Mouse (Mus musculus): Measurements from ENCODE around the gene Obscn. TPM values are rescaled to one million over a fixed set of nuclear protein-coding genes. Genes with fewer than 3 reads are reported as not detected.

Obscn gene
- polyA plus RNA-seq, 1 experiment from 2014 or later: 0.42 TPM

- ATAC-seq (ENCODE audit: low FRiP score, low read depth): peak; percentile 98
- Histone ChIP-seq H3K9me3 (no peaks in the 10 kb centered on the region), H3K36me3 (peaks cover 3% of the 10 kb centered on the region), H3K9ac (peak within 1 kb of the TSS; percentile 89), H3K27me3 (replicated peaks) (no peaks in the 10 kb centered on the region), H3K27ac (peak within 1 kb of the TSS; percentile 98), H3K4me3 (peak within 1 kb of the TSS; percentile 81), H3K4me2 (replicated peaks) (peak within 1 kb of the TSS; percentile 70), H3K4me1 (peaks cover 14% of the 10 kb centered on the region)
- WGBS: 3% methylated on average over 68 of the region's 68 CpGs
Measured at GRCm38 (mm10) chr11:59163255-59164236, 27.3 kb upstream of the Obscn start, which contains the start of gene Iba57. Gene Iba57, minus strand, starts transcription at chr11:59163739.

GRCm38 (mm10) chr11:59162443-59163254 lies 26.4 kb upstream of the Obscn start:
- Histone ChIP-seq H3K4me2 (replicated peaks) (peak overlapping the region; percentile 70), H3K27ac (no peak overlapping the region), H3K4me1 (peaks cover 14% of the 10 kb centered on the region), H3K9ac (peak overlapping the region; percentile 47; the same call in 1 of the 2 replicates), H3K4me3 (peak overlapping the region; percentile 81), H3K9me3 (no peaks in the 10 kb centered on the region), H3K36me3 (peaks cover 12% of the 10 kb centered on the region), H3K27me3 (replicated peaks) (no peaks in the 10 kb centered on the region)
- peak; percentile 43; the same call in 1 of the 2 replicates for ATAC-seq (ENCODE audit: low FRiP score, low read depth)
- WGBS: 67% methylated on average over 9 of the region's 9 CpGs

- no peak overlapping the region for H3K4me3 ChIP-seq
- WGBS: 87% methylated on average over 5 of the region's 5 CpGs
Measured at GRCm38 (mm10) chr11:59161398-59161797, 25.2 kb upstream of the Obscn start.

GRCm38 (mm10) chr11:59159558-59159957 lies 23.4 kb upstream of the Obscn start:
- Histone ChIP-seq H3K9ac (no peak overlapping the region), H3K9me3 (no peaks in the 10 kb centered on the region), H3K4me1 (peaks cover 14% of the 10 kb centered on the region), H3K4me2 (replicated peaks) (no peak overlapping the region), H3K36me3 (peaks cover 14% of the 10 kb centered on the region), H3K27me3 (replicated peaks) (no peaks in the 10 kb centered on the region), H3K27ac (no peak overlapping the region), H3K4me3 (no peak overlapping the region)
- WGBS: 92% methylated on average over 4 of the region's 4 CpGs
- no peak for ATAC-seq (ENCODE audit: low FRiP score, low read depth)

More at GRCm38 (mm10) chr11:59161398-59161797, 25.2 kb upstream of the Obscn start:
- no peak overlapping the region for H3K4me2 ChIP-seq (replicated peaks)
- H3K27ac ChIP-seq: no peak overlapping the region
- no peak overlapping the region for H3K9ac ChIP-seq
- no peaks in the 10 kb centered on the region for H3K9me3 ChIP-seq
- no peaks in the 10 kb centered on the region for H3K27me3 ChIP-seq (replicated peaks)
- H3K4me1 ChIP-seq: peaks cover 14% of the 10 kb centered on the region
- H3K36me3 ChIP-seq: peaks cover 14% of the 10 kb centered on the region
- ATAC-seq (ENCODE audit: low FRiP score, low read depth): no peak

GRCm38 (mm10) chr11:59159099-59159498 lies 22.9 kb upstream of the Obscn start:
- WGBS: 94% methylated on average over 13 of the region's 13 CpGs
- Histone ChIP-seq H3K4me3 (no peak overlapping the region), H3K4me2 (replicated peaks) (no peak overlapping the region), H3K9ac (no peak overlapping the region), H3K27ac (no peak overlapping the region), H3K36me3 (peaks cover 14% of the 10 kb centered on the region), H3K27me3 (replicated peaks) (no peaks in the 10 kb centered on the region), H3K4me1 (peaks cover 9% of the 10 kb centered on the region), H3K9me3 (no peaks in the 10 kb centered on the region)
- no peak for ATAC-seq (ENCODE audit: low FRiP score, low read depth)

GRCm38 (mm10) chr11:59155900-59156299 lies 19.7 kb upstream of the Obscn start:
- H3K4me2 ChIP-seq (replicated peaks): no peak overlapping the region
- no peak for ATAC-seq (ENCODE audit: low FRiP score, low read depth)
- no peaks in the 10 kb centered on the region for H3K4me1 ChIP-seq
- 85% methylated on average over 5 of the region's 5 CpGs for WGBS
- no peak overlapping the region for H3K9ac ChIP-seq
- no peaks in the 10 kb centered on the region for H3K27me3 ChIP-seq (replicated peaks)
- H3K27ac ChIP-seq: no peak overlapping the region
- no peak overlapping the region for H3K4me3 ChIP-seq
- H3K9me3 ChIP-seq: no peaks in the 10 kb centered on the region
- H3K36me3 ChIP-seq: peaks cover 14% of the 10 kb centered on the region

GRCm38 (mm10) chr11:59154220-59154619 lies 18.0 kb upstream of the Obscn start:
- no peak overlapping the region for H3K27ac ChIP-seq
- no peaks in the 10 kb centered on the region for H3K9me3 ChIP-seq
- H3K36me3 ChIP-seq: peaks cover 14% of the 10 kb centered on the region
- ATAC-seq (ENCODE audit: low FRiP score, low read depth): no peak
- H3K4me2 ChIP-seq (replicated peaks): no peak overlapping the region
- H3K4me3 ChIP-seq: no peak overlapping the region
- no peaks in the 10 kb centered on the region for H3K4me1 ChIP-seq
- no peaks in the 10 kb centered on the region for H3K27me3 ChIP-seq (replicated peaks)
- 95% methylated on average over 7 of the region's 7 CpGs for WGBS
- no peak overlapping the region for H3K9ac ChIP-seq

GRCm38 (mm10) chr11:59151729-59152128 lies 15.5 kb upstream of the Obscn start:
- 27% methylated on average over 3 of the region's 3 CpGs for WGBS
- no peaks in the 10 kb centered on the region for H3K36me3 ChIP-seq
- no peak overlapping the region for H3K4me2 ChIP-seq (replicated peaks)
- H3K9me3 ChIP-seq: no peaks in the 10 kb centered on the region
- no peak for ATAC-seq (ENCODE audit: low FRiP score, low read depth)
- no peaks in the 10 kb centered on the region for H3K4me1 ChIP-seq
- H3K27me3 ChIP-seq (replicated peaks): no peaks in the 10 kb centered on the region
- no peak overlapping the region for H3K4me3 ChIP-seq
- H3K9ac ChIP-seq: no peak overlapping the region
- H3K27ac ChIP-seq: no peak overlapping the region

- no peaks in the 10 kb centered on the region for H3K27me3 ChIP-seq (replicated peaks)
- no peaks in the 10 kb centered on the region for H3K9me3 ChIP-seq
- WGBS: 68% methylated on average over 3 of the region's 3 CpGs
- no peak overlapping the region for H3K27ac ChIP-seq
- no peak overlapping the region for H3K4me2 ChIP-seq (replicated peaks)
- no peak overlapping the region for H3K9ac ChIP-seq
- H3K4me3 ChIP-seq: no peak overlapping the region
- no peaks in the 10 kb centered on the region for H3K4me1 ChIP-seq
- no peak for ATAC-seq (ENCODE audit: low FRiP score, low read depth)
- H3K36me3 ChIP-seq: no peaks in the 10 kb centered on the region
Measured at GRCm38 (mm10) chr11:59149302-59149701, 13.1 kb upstream of the Obscn start.

- ATAC-seq (ENCODE audit: low FRiP score, low read depth): no peak
- H3K9me3 ChIP-seq: no peaks in the 10 kb centered on the region
- no peaks in the 10 kb centered on the region for H3K4me1 ChIP-seq
- peaks cover 1% of the 10 kb centered on the region; the same call in 1 of the 2 replicates for H3K27me3 ChIP-seq (replicated peaks)
- no peaks in the 10 kb centered on the region for H3K36me3 ChIP-seq
- H3K4me3 ChIP-seq: no peak overlapping the region
- WGBS: 92% methylated on average over 5 of the region's 5 CpGs
- no peak overlapping the region for H3K27ac ChIP-seq
- no peak overlapping the region for H3K4me2 ChIP-seq (replicated peaks)
- H3K9ac ChIP-seq: no peak overlapping the region
Measured at GRCm38 (mm10) chr11:59142962-59143361, 6.8 kb upstream of the Obscn start.

GRCm38 (mm10) chr11:59141772-59142370 lies 5.7 kb upstream of the Obscn start:
- Histone ChIP-seq H3K4me1 (no peaks in the 10 kb centered on the region), H3K4me3 (no peak overlapping the region), H3K4me2 (replicated peaks) (peak overlapping the region; percentile 51), H3K27me3 (replicated peaks) (peaks cover 12% of the 10 kb centered on the region), H3K36me3 (no peaks in the 10 kb centered on the region), H3K9me3 (no peaks in the 10 kb centered on the region), H3K9ac (0 out of 2 replicates have a peak overlapping the region, but pooled peaks have one; percentile 10), H3K27ac (no peak overlapping the region)
- no peak for ATAC-seq (ENCODE audit: low FRiP score, low read depth)
- 4% methylated on average over 14 of the region's 14 CpGs for WGBS

Measured in neural tube, embryonic 12.5 days (tissue).